Mouse (Mus musculus): Measurements from ENCODE around the gene Gpr153. TPM values are rescaled to one million over a fixed set of nuclear protein-coding genes. Genes with fewer than 3 reads are reported as not detected.

Gene Gpr153
- polyA plus RNA-seq, 1 experiment from 2014 or later = 6.4 TPM

DNA sequence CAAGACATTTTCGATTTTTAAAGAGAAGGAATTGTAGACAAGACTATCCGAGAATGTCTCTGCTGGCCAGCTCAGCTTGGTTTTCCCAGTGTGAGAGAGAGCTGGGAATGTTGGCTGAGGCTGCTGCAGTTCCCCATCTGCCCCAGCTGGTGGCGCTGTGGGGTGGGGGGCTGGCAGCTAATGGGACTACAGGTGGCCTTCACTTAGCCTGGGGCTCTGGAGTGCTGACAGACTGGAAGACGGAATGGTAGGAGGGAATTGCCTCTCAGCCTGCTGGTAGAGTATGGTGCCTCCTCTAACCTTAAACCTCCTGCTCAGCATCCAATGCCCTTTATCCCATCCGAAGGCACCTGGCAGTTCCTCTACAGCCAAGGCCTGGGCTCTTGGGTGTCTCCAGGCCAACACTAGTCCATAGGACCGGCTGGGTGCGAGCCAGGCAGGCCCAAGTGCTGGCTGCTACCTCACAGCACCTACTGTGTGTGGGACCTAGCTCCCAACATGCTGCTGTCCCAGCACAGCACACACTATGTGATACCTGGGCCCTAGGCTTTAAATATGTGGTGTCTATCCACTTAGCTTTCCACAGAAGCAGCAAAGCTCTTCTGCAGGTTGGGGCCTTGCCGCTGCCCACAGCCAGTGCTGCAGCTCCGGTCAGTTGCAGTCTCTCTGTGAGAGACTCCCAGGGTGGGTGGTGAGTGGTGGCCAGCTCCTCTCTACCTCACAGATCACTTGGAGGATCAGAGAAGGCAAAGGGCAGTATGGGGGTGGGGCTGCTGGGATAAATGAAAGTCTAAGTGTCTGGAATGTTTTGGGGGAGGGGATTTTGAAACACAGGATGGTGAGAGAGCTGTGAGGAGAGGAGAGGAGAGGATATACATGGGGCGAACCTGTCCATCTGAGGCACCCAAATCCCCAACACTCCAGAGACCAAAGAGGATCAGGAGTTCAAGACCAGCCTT lies 2.6 kb downstream of the Gpr153 start:
- WGBS = 48% methylated on average over 10 of the region's 10 CpGs
- H3K27me3 ChIP-seq = peaks cover 60% of the 10 kb centered on the region
- no peak overlapping the region for H3K9ac ChIP-seq (replicated peaks)
- no peaks in the 10 kb centered on the region for H3K9me3 ChIP-seq
- H3K4me1 ChIP-seq (replicated peaks) = peaks cover 35% of the 10 kb centered on the region
- ATAC-seq (ENCODE audit: insufficient number of reproducible peaks, insufficient read depth, low FRiP score, low TSS enrichment, low read depth) = no peak
- no peak overlapping the region for H3K27ac ChIP-seq
- H3K4me2 ChIP-seq = no peak overlapping the region
- H3K36me3 ChIP-seq = peaks cover 5% of the 10 kb centered on the region; the same call in 1 of the 2 replicates
- no peak overlapping the region for H3K4me3 ChIP-seq (replicated peaks)

DNA sequence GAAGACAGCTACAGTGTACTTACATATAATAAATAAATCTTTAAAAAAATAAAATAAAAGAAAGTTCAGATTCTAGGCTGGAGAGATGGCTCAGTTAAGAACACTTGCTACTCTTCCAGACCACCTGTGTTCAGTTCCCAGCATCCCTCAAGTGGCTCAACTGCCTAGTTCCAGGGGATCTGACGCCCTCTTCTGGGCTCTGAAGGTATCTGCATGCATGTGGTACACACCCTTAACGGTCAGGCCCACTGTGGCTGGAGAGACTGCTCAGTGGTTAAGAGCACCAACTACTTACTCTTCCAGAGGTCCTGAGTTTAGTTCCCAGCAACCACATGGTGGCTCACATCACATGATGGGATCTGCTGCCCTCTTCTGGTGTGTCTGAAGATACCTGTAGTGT lies 3.9 kb downstream of the Gpr153 start:
- 64% methylated on average over 2 of the region's 2 CpGs for WGBS
- Histone ChIP-seq H3K36me3 (peaks cover 5% of the 10 kb centered on the region; the same call in 1 of the 2 replicates), H3K27me3 (peaks cover 68% of the 10 kb centered on the region)

DNA sequence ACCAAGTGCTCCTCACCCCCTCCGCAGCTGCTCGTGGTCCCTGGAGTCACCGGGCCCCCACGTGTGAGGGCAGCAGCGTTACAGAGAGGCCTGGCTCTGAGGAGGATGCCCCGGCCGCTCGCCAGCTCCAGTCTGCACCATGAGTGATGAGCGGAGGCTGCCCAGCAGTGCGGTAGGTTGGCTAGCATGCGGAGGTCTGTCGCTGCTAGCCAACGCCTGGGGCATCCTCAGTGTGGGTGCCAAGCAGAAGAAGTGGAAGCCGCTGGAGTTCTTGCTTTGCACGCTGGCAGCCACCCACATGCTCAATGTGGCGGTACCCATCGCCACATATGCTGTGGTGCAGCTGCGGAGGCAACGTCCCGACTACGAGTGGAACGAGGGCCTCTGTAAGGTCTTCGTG lies 5.0 kb downstream of the Gpr153 start:
- H3K4me2 ChIP-seq = no peak overlapping the region
- peaks cover 76% of the 10 kb centered on the region for H3K27me3 ChIP-seq
- no peak overlapping the region for H3K27ac ChIP-seq
- H3K4me1 ChIP-seq (replicated peaks) = peaks cover 23% of the 10 kb centered on the region
- no peak overlapping the region for H3K9ac ChIP-seq (replicated peaks)
- H3K9me3 ChIP-seq = no peaks in the 10 kb centered on the region
- H3K4me3 ChIP-seq (replicated peaks) = no peak overlapping the region
- WGBS = 92% methylated on average over 23 of the region's 23 CpGs
- H3K36me3 ChIP-seq = peaks cover 5% of the 10 kb centered on the region; the same call in 1 of the 2 replicates
- ATAC-seq (ENCODE audit: insufficient number of reproducible peaks, insufficient read depth, low FRiP score, low TSS enrichment, low read depth) = no peak

More for the DNA sequence above, 3.9 kb downstream of the Gpr153 start:
- no peak overlapping the region for H3K27ac ChIP-seq
- H3K9me3 ChIP-seq = no peaks in the 10 kb centered on the region
- H3K4me3 ChIP-seq (replicated peaks) = no peak overlapping the region
- H3K9ac ChIP-seq (replicated peaks) = no peak overlapping the region
- no peak overlapping the region for H3K4me2 ChIP-seq
- no peak for ATAC-seq (ENCODE audit: insufficient number of reproducible peaks, insufficient read depth, low FRiP score, low TSS enrichment, low read depth)
- peaks cover 26% of the 10 kb centered on the region for H3K4me1 ChIP-seq (replicated peaks)

DNA sequence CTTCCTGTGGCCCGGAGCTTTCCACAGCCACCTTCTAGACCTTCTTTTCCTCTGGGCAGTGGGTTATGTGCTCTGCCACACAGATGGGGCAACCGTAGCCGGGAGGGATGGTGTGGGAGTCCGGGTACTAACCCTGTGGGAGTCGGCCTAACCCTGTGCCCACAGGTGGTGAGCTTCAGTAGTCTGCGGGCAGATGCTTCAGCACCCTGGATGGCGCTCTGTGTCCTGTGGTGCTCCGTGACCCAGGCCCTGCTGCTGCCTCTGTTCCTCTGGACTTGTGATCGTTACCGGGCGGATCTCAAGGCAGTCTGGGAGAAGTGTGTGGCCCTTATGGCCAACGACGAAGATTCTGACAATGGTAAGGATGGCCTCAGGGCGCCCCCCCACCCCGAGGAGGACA lies 7.6 kb downstream of the Gpr153 start:
- Histone ChIP-seq H3K4me3 (replicated peaks) (no peak overlapping the region), H3K4me1 (replicated peaks) (peaks cover 18% of the 10 kb centered on the region), H3K9ac (replicated peaks) (no peak overlapping the region), H3K27me3 (peaks cover 80% of the 10 kb centered on the region), H3K4me2 (no peak overlapping the region), H3K36me3 (peaks cover 5% of the 10 kb centered on the region; the same call in 1 of the 2 replicates), H3K27ac (no peak overlapping the region), H3K9me3 (no peaks in the 10 kb centered on the region)
- ATAC-seq (ENCODE audit: insufficient number of reproducible peaks, insufficient read depth, low FRiP score, low TSS enrichment, low read depth) = no peak
- 46% methylated on average over 15 of the region's 15 CpGs for WGBS

DNA sequence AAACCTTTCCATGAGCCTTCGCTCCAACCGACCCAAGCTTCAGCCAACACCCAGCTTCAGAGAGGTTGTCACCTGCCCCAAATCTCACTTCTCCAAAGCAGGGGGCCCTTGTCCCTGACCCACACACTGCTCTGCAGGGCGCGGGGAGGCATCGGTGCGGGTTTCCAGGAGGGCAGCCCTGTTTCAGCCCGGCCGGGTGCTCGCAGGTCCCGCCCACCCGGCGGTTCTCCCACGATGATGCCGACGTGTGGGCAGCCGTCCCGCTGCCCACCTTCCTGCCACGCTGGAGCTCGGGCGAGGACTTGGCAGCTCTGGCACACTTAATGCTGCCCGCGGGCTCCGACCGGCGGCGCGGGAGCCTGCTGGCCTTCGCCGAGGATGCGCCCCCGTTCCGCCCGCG lies 8.7 kb downstream of the Gpr153 start:
- Histone ChIP-seq H3K9ac (replicated peaks) (no peak overlapping the region), H3K4me1 (replicated peaks) (peaks cover 22% of the 10 kb centered on the region), H3K9me3 (no peaks in the 10 kb centered on the region), H3K27me3 (peaks cover 90% of the 10 kb centered on the region), H3K4me2 (peak overlapping the region; percentile 62), H3K36me3 (peaks cover 5% of the 10 kb centered on the region; the same call in 1 of the 2 replicates), H3K27ac (no peak overlapping the region), H3K4me3 (replicated peaks) (peak overlapping the region; percentile 39)
- no peak for ATAC-seq (ENCODE audit: insufficient number of reproducible peaks, insufficient read depth, low FRiP score, low TSS enrichment, low read depth)
- 17% methylated on average over 34 of the region's 34 CpGs for WGBS

DNA sequence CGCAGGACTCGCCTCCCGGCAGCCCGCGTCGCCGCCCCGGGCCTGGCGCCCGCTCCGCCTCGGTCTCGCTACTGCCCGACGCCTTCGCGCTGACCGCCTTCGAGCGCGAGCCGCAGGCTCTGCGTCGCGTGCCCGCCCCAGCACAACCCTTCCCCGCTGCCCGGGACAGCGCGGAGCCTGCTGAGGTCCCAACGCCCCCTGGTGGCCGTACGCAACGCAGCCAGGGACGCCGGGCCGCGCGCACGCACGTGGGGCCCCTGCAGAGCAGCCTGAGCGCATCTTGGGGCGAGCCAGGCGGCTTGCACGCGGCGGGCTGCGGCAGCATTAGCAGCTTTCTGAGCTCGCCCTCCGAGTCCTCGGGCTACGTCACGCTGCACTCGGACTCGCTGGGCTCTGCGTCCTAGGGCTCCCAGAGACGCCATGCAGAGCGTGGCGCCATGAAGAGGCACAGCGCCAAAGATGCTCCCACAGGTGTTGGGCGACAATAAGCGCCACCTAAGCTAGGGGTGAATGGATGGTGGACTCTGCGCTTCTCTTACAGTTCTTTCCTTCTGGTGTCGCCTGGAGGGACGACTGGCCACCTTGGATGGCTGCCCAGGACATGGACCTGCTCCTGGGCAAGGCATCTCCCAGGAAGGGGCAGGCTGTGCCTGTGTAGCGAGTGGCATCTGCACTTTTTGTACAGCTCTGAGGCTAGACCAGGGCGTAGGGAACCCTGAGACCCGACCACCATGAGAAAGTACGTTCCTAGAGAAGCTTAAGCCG lies 9.3 kb downstream of the Gpr153 start:
- Histone ChIP-seq H3K9me3 (no peaks in the 10 kb centered on the region), H3K9ac (replicated peaks) (no peak overlapping the region), H3K4me2 (peak overlapping the region; percentile 62), H3K27ac (no peak overlapping the region), H3K4me1 (replicated peaks) (peaks cover 22% of the 10 kb centered on the region), H3K4me3 (replicated peaks) (peak overlapping the region; percentile 39), H3K27me3 (peaks cover 97% of the 10 kb centered on the region), H3K36me3 (peaks cover 5% of the 10 kb centered on the region; the same call in 1 of the 2 replicates)
- ATAC-seq (ENCODE audit: insufficient number of reproducible peaks, insufficient read depth, low FRiP score, low TSS enrichment, low read depth) = peak; percentile 79
- 5% methylated on average over 59 of the region's 70 CpGs for WGBS

DNA sequence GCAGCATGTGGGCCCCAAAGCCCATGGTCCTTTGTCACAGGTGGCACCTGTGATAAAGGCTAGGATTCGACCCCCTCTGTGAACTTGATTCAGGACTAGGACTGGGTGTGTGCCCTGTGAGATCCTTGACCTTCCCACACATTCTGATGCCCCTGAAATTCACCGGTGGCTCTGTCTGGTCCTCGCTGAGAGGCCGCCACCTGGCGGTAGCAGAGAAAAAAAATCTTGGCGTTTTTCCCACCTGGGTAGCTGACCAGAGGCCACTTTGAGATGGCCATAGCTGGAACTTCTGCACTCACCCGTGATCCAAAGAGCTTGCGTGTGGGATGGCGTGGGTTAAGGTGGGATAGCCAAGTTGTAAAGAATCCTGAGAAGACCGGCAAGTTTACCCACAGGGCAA lies 11.5 kb downstream of the Gpr153 start:
- WGBS = 3% methylated on average over 10 of the region's 10 CpGs
- H3K27ac ChIP-seq = no peak overlapping the region
- H3K4me1 ChIP-seq (replicated peaks) = peaks cover 28% of the 10 kb centered on the region
- H3K36me3 ChIP-seq = no peaks in the 10 kb centered on the region
- ATAC-seq (ENCODE audit: insufficient number of reproducible peaks, insufficient read depth, low FRiP score, low TSS enrichment, low read depth) = no peak
- no peak overlapping the region for H3K4me2 ChIP-seq
- H3K4me3 ChIP-seq (replicated peaks) = no peak overlapping the region
- H3K9ac ChIP-seq (replicated peaks) = no peak overlapping the region
- peaks cover 2% of the 10 kb centered on the region; the same call in 1 of the 2 replicates for H3K9me3 ChIP-seq
- peaks cover 97% of the 10 kb centered on the region for H3K27me3 ChIP-seq

DNA sequence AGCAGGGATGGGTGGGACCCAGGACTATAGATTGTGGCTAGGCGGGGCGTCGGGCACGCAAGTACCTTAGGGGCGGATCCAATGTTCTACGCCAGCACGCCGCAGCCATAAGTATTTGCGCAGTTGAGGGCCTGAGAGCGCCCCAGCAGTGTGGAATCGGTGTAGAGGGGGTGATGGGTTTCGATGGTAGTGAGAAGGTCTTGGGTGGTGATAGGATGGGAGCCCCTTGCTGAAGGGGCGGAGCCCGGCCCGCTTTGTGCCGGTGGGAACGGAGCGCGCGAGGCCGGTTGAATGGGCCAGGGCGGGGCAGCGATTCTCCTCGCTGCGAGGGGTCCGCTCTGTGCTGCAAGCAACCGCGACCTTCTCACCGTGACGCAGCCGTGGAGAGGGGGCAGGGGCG lies 12.2 kb downstream of the Gpr153 start:
- Histone ChIP-seq H3K4me1 (replicated peaks) (peaks cover 32% of the 10 kb centered on the region), H3K4me2 (peak overlapping the region; percentile 31), H3K9ac (replicated peaks) (no peak overlapping the region), H3K27me3 (peaks cover 97% of the 10 kb centered on the region), H3K9me3 (peaks cover 2% of the 10 kb centered on the region; the same call in 1 of the 2 replicates), H3K27ac (no peak overlapping the region), H3K4me3 (replicated peaks) (peak overlapping the region; percentile 13; the same call in 1 of the 2 replicates), H3K36me3 (no peaks in the 10 kb centered on the region)
- WGBS = 4% methylated on average over 32 of the region's 32 CpGs
- no peak for ATAC-seq (ENCODE audit: insufficient number of reproducible peaks, insufficient read depth, low FRiP score, low TSS enrichment, low read depth)

DNA sequence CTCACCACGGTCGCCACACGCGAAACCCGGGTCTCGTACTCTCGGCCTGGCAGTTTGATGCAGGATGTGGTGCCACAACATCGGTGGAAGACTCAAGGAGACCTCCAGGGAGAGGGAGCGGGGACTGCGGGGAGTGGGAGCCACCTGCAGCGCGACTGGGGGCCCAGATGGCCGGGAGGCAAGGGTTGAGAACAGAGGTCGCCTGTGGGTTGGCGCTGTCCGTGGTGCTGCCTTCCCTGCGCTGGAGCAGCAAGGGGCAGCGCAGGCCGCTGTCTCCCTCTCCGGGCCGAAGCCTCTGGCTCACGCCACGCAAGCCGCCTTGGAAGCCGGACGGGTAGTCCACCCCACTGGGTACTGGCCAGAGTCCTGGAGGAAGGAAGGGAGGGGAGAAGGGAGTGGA lies 12.9 kb downstream of the Gpr153 start:
- H3K4me1 ChIP-seq (replicated peaks) = peaks cover 32% of the 10 kb centered on the region
- WGBS = 3% methylated on average over 26 of the region's 26 CpGs
- no peaks in the 10 kb centered on the region for H3K36me3 ChIP-seq
- H3K9me3 ChIP-seq = peaks cover 2% of the 10 kb centered on the region; the same call in 1 of the 2 replicates
- 0 out of 2 replicates have a peak overlapping the region, but pooled peaks have one; percentile 13 for H3K4me3 ChIP-seq (replicated peaks)
- no peak overlapping the region for H3K27ac ChIP-seq
- peaks cover 97% of the 10 kb centered on the region for H3K27me3 ChIP-seq
- ATAC-seq (ENCODE audit: insufficient number of reproducible peaks, insufficient read depth, low FRiP score, low TSS enrichment, low read depth) = no peak
- peak overlapping the region; percentile 31; the same call in 1 of the 2 replicates for H3K4me2 ChIP-seq
- no peak overlapping the region for H3K9ac ChIP-seq (replicated peaks)

DNA sequence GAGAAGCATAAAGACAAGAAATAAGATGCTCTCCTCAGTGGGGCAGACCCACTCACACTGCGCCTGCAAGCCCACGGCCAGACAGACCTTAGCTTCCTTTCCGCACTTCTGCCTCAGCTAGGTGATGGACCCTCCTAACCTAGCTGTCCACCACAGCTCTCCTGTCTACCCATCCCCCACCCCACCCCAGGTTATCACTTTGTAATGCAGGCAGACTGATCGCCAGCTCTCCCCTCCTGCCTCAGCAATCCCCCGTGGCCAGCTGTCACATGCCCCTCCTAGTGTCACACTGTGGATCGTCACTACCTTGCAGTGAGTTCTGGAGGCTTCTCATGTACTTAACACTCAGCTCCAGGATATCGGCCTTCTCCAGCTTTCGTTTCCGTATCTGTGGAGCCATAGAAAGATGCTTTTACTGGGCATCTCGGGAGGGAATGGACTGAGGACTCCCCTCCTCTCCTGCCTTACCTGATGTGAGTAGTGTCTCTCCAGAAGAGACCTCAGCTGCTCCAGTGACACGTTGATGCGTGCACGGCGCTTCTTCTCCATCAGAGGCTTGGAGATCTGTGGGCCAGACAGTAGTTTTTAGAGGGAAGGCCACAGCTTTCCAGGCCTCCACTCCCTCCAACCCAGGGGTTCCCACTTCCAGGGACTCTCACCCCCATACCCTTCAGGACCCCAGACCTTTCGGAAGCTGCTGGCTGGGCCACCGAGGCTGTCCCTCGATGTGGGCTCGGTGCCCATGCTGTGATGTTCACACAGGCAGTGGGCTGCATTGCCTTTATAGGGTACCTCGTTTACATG lies 13.5 kb downstream of the Gpr153 start:
- no peak overlapping the region for H3K4me3 ChIP-seq (replicated peaks)
- peaks cover 97% of the 10 kb centered on the region for H3K27me3 ChIP-seq
- no peak overlapping the region for H3K4me2 ChIP-seq
- peaks cover 2% of the 10 kb centered on the region; the same call in 1 of the 2 replicates for H3K9me3 ChIP-seq
- no peak overlapping the region for H3K27ac ChIP-seq
- no peak overlapping the region for H3K9ac ChIP-seq (replicated peaks)
- ATAC-seq (ENCODE audit: insufficient number of reproducible peaks, insufficient read depth, low FRiP score, low TSS enrichment, low read depth) = no peak
- 18% methylated on average over 19 of the region's 19 CpGs for WGBS
- peaks cover 32% of the 10 kb centered on the region for H3K4me1 ChIP-seq (replicated peaks)
- H3K36me3 ChIP-seq = no peaks in the 10 kb centered on the region

All from limb, embryonic 12.5 days (tissue).